Mouse (Mus musculus): ENCODE measurements around the gene Vmn1r91. TPM values are rescaled to one million over a fixed set of nuclear protein-coding genes. Genes with fewer than 3 reads are reported as not detected.

The Vmn1r91 gene
- polyA plus RNA-seq (2014; fragmentation: Illumina TruSeq; extraction: RNeasy Lipid Tissue Mini Kit (QIAGEN cat#74804)) = not detected

GRCm38 (mm10) chr7:20099380-20099779 is at the start of gene Vmn1r91:
TSS of gene Vmn1r91 (plus strand) at chr7:20099680.

GRCm38 (mm10) chr7:20122479-20122878 is 23.0 kb downstream of the Vmn1r91 start, which contains the start of gene Gm16442:
TSS of gene Gm16442 (minus strand) at chr7:20122579.

GRCm38 (mm10) chr7:20138988-20139387 is 39.5 kb downstream of the Vmn1r91 start, which contains the start of gene Vmn1r93:
TSS of gene Vmn1r93 (minus strand) at chr7:20139088.

Other genes starting within 250 kb of the Vmn1r91 start
- not detected for gene Gm19345, start 247.7 kb upstream of the Vmn1r91 start, polyA plus RNA-seq (2014; fragmentation: Illumina TruSeq; extraction: RNeasy Lipid Tissue Mini Kit (QIAGEN cat#74804))
- not detected for gene Ceacam16, start 238.4 kb upstream of the Vmn1r91 start, polyA plus RNA-seq (2014; fragmentation: Illumina TruSeq; extraction: RNeasy Lipid Tissue Mini Kit (QIAGEN cat#74804))
- not detected for gene Ceacam19, start 211.7 kb upstream of the Vmn1r91 start, polyA plus RNA-seq (2014; fragmentation: Illumina TruSeq; extraction: RNeasy Lipid Tissue Mini Kit (QIAGEN cat#74804))
- gene Pvr, start 178.5 kb upstream of the Vmn1r91 start, polyA plus RNA-seq (2014; fragmentation: Illumina TruSeq; extraction: RNeasy Lipid Tissue Mini Kit (QIAGEN cat#74804)) = 34.4 TPM
- gene Igsf23, start 148.9 kb upstream of the Vmn1r91 start, polyA plus RNA-seq (2014; fragmentation: Illumina TruSeq; extraction: RNeasy Lipid Tissue Mini Kit (QIAGEN cat#74804)) = not detected
- 1.00 TPM for gene Ceacam20, start 134.3 kb upstream of the Vmn1r91 start, polyA plus RNA-seq (2014; fragmentation: Illumina TruSeq; extraction: RNeasy Lipid Tissue Mini Kit (QIAGEN cat#74804))
- gene Nlrp9b, start 108.2 kb upstream of the Vmn1r91 start, polyA plus RNA-seq (2014; fragmentation: Illumina TruSeq; extraction: RNeasy Lipid Tissue Mini Kit (QIAGEN cat#74804)) = 83.2 TPM
- gene Gm16442, start 22.9 kb downstream of the Vmn1r91 start, polyA plus RNA-seq (2014; fragmentation: Illumina TruSeq; extraction: RNeasy Lipid Tissue Mini Kit (QIAGEN cat#74804)) = not detected
- not detected for gene Vmn1r93, start 39.4 kb downstream of the Vmn1r91 start, polyA plus RNA-seq (2014; fragmentation: Illumina TruSeq; extraction: RNeasy Lipid Tissue Mini Kit (QIAGEN cat#74804))
- gene Vmn1r94, start 68.7 kb downstream of the Vmn1r91 start, polyA plus RNA-seq (2014; fragmentation: Illumina TruSeq; extraction: RNeasy Lipid Tissue Mini Kit (QIAGEN cat#74804)) = not detected
- not detected for gene Vmn1r95, start 94.0 kb downstream of the Vmn1r91 start, polyA plus RNA-seq (2014; fragmentation: Illumina TruSeq; extraction: RNeasy Lipid Tissue Mini Kit (QIAGEN cat#74804))
- not detected for gene Gm6164, start 105.9 kb downstream of the Vmn1r91 start, polyA plus RNA-seq (2014; fragmentation: Illumina TruSeq; extraction: RNeasy Lipid Tissue Mini Kit (QIAGEN cat#74804))
- not detected for gene Gm4498, start 134.1 kb downstream of the Vmn1r91 start, polyA plus RNA-seq (2014; fragmentation: Illumina TruSeq; extraction: RNeasy Lipid Tissue Mini Kit (QIAGEN cat#74804))
- gene Gm5890, start 163.2 kb downstream of the Vmn1r91 start, polyA plus RNA-seq (2014; fragmentation: Illumina TruSeq; extraction: RNeasy Lipid Tissue Mini Kit (QIAGEN cat#74804)) = not detected
- not detected for gene Gm4133, start 234.4 kb downstream of the Vmn1r91 start, polyA plus RNA-seq (2014; fragmentation: Illumina TruSeq; extraction: RNeasy Lipid Tissue Mini Kit (QIAGEN cat#74804))

Data from ovary, adult 10 weeks (tissue).